In the genomic region with DNA sequence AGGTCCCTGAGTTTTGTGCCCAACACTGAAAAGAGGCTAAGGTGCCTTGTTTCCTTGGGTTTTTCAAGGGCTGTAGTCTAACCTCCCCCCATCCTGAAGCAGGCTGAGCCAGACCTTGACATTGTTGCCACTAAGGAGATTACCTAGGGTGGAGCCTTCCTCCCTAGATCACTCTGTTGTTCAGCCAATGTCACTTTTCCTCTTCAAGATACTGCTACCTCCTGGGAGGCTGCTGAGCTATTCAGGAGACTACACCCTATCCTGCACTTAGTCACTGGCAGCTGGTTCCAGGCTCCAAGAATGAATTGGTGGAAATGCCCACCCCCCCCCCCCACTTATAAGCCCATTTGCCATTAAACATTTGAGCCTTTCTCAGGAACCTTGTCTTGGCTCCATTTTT, we compare ENCODE assay signal across 16 mouse cellular contexts. TPM values are rescaled to one million over a fixed set of nuclear protein-coding genes. Genes with fewer than 3 reads are reported as not detected.
DNase-seq lines count a peak whose midpoint lies in the region; ATAC-seq lines count a peak whose summit lies in the region.
"Had no signal": no experiment of that assay in that cellular context is flagged by ENCODE, and none has a peak within 500 bp of the region (broad histone marks: within the 10 kb centered on the region; RNA-seq: fewer than 3 reads in every experiment).

No protein-coding gene starts in this region.

- DNase-seq in kidney, adult 8-10 months, result peak; percentile 8 to 43
- peak; percentile 83 for DNase-seq in R1 (ENCODE audit: low read depth, low spot score)
- peak; percentile 59 to 87 for DNase-seq in heart, adult 9 months (ENCODE audit: low spot score in 2 of 2)
- peak; percentile 27 for DNase-seq in kidney, postnatal 14 days
- no peak for DNase-seq in embryonic facial prominence, embryonic 10.5 days (ENCODE audit: low spot score)
- DNase-seq in right cerebral cortex, postnatal 36 days (ENCODE audit: low spot score in 2 of 2), result no peak
- DNase-seq: cerebellum, adult 8-10 months; gastrocnemius, postnatal 14 days; spleen, adult 18-20 months had no signal

- no peaks in the 10 kb centered on the region for H3K9me3 ChIP-seq in kidney, embryonic 16.5 days (ENCODE audit: low read length)
- no peaks in the 10 kb centered on the region for H3K9me3 ChIP-seq in embryonic facial prominence, embryonic 10.5 days
- H3K9me3 ChIP-seq in intestine, embryonic 16.5 days (ENCODE audit: control insufficient read depth, low read length), result no peaks in the 10 kb centered on the region
- H3K9me3 ChIP-seq: embryonic facial prominence, embryonic 13.5 days; forebrain, embryonic 12.5 days; limb, embryonic 15.5 days had no signal

- no peak overlapping the region for H3K4me3 ChIP-seq in kidney, embryonic 16.5 days (ENCODE audit: low read length)
- no peak overlapping the region for H3K4me3 ChIP-seq in embryonic facial prominence, embryonic 10.5 days
- no peak overlapping the region for H3K4me3 ChIP-seq in intestine, embryonic 16.5 days (ENCODE audit: low read length)
- H3K4me3 ChIP-seq: embryonic facial prominence, embryonic 13.5 days; forebrain, embryonic 12.5 days; limb, embryonic 15.5 days had no signal

- no peaks in the 10 kb centered on the region for H3K27me3 ChIP-seq in kidney, embryonic 16.5 days (ENCODE audit: insufficient read depth, low read length)
- H3K27me3 ChIP-seq in embryonic facial prominence, embryonic 10.5 days (replicated peaks; ENCODE audit: low read depth, poor library complexity, severe bottlenecking), result no peaks in the 10 kb centered on the region
- no peaks in the 10 kb centered on the region for H3K27me3 ChIP-seq in intestine, embryonic 16.5 days (replicated peaks; ENCODE audit: control insufficient read depth, insufficient read depth, low read length)
- H3K27me3 ChIP-seq: embryonic facial prominence, embryonic 13.5 days; forebrain, embryonic 12.5 days; limb, embryonic 15.5 days; Patski had no signal

- ATAC-seq in kidney, embryonic 16.5 days (ENCODE audit: low FRiP score, low TSS enrichment), result no peak
- no peak for ATAC-seq in intestine, embryonic 16.5 days
- ATAC-seq: hindbrain, postnatal 0 days; Patski had no signal

- no peaks in the 10 kb centered on the region for H3K36me3 ChIP-seq in kidney, embryonic 16.5 days (ENCODE audit: insufficient read depth, low read length)
- no peaks in the 10 kb centered on the region for H3K36me3 ChIP-seq in embryonic facial prominence, embryonic 10.5 days (replicated peaks)
- no peaks in the 10 kb centered on the region for H3K36me3 ChIP-seq in intestine, embryonic 16.5 days (ENCODE audit: control insufficient read depth, insufficient read depth, low read length)
- H3K36me3 ChIP-seq: embryonic facial prominence, embryonic 13.5 days; forebrain, embryonic 12.5 days; limb, embryonic 15.5 days had no signal

- H3K9ac ChIP-seq in kidney, embryonic 16.5 days (replicated peaks; ENCODE audit: low read length), result no peak overlapping the region
- H3K9ac ChIP-seq in intestine, embryonic 16.5 days (ENCODE audit: low read depth, low read length), result no peak overlapping the region
- H3K9ac ChIP-seq: embryonic facial prominence, embryonic 13.5 days; forebrain, embryonic 12.5 days; limb, embryonic 15.5 days had no signal

- no peak overlapping the region for H3K27ac ChIP-seq in kidney, embryonic 16.5 days (ENCODE audit: low read length)
- no peak overlapping the region for H3K27ac ChIP-seq in embryonic facial prominence, embryonic 10.5 days (replicated peaks)
- no peak overlapping the region for H3K27ac ChIP-seq in intestine, embryonic 16.5 days (ENCODE audit: low read length)
- H3K27ac ChIP-seq: embryonic facial prominence, embryonic 13.5 days; forebrain, embryonic 12.5 days; hindbrain, postnatal 0 days; limb, embryonic 15.5 days had no signal

- no peaks in the 10 kb centered on the region for H3K4me1 ChIP-seq in kidney, embryonic 16.5 days (ENCODE audit: insufficient read depth, low read length)
- no peaks in the 10 kb centered on the region for H3K4me1 ChIP-seq in embryonic facial prominence, embryonic 10.5 days
- H3K4me1 ChIP-seq in intestine, embryonic 16.5 days (ENCODE audit: control insufficient read depth, insufficient read depth, low read length), result no peaks in the 10 kb centered on the region
- H3K4me1 ChIP-seq: embryonic facial prominence, embryonic 13.5 days; forebrain, embryonic 12.5 days; limb, embryonic 15.5 days had no signal

- H3K4me2 ChIP-seq in kidney, embryonic 16.5 days (replicated peaks; ENCODE audit: low read depth, low read length), result no peak overlapping the region
- no peak overlapping the region for H3K4me2 ChIP-seq in intestine, embryonic 16.5 days (ENCODE audit: low read depth, low read length)
- H3K4me2 ChIP-seq: embryonic facial prominence, embryonic 13.5 days; forebrain, embryonic 12.5 days; limb, embryonic 15.5 days had no signal

RNA-seq across cellular contexts. Expression of a gene that starts 7.1 kb away (rescaled TPM):
- polyA plus RNA-seq in kidney, embryonic 16.5 days (2015; fragmentation: Nextera tagmentation; extraction: Ambion mirVana), result 0.37 and 0.86 TPM in 2 replicates
- 0.21 and 0.40 TPM in 2 replicates for polyA plus RNA-seq in embryonic facial prominence, embryonic 10.5 days (2016; fragmentation: Nextera tagmentation; extraction: Ambion mirVana)
- polyA plus RNA-seq in intestine, embryonic 16.5 days (2015; fragmentation: Nextera tagmentation; extraction: Ambion mirVana), result 1.2 and 1.5 TPM in 2 replicates

RNA-seq across cellular contexts. Expression of a gene that starts 7.1 kb away (rescaled TPM):
- 0.54 and 0.59 TPM in 2 replicates for polyA plus RNA-seq in kidney, embryonic 16.5 days (2015; fragmentation: Nextera tagmentation; extraction: Ambion mirVana)
- polyA plus RNA-seq in embryonic facial prominence, embryonic 10.5 days (2016; fragmentation: Nextera tagmentation; extraction: Ambion mirVana), result 0.29 and 0.70 TPM in 2 replicates
- polyA plus RNA-seq in intestine, embryonic 16.5 days (2015; fragmentation: Nextera tagmentation; extraction: Ambion mirVana), result 2.2 and 2.3 TPM in 2 replicates
- polyA plus RNA-seq: embryonic facial prominence, embryonic 13.5 days had no signal

RNA-seq across cellular contexts. Expression of a gene that starts 7.1 kb away (rescaled TPM):
- 2.3 and 2.9 TPM in 2 replicates for polyA plus RNA-seq in kidney, embryonic 16.5 days (2015; fragmentation: Nextera tagmentation; extraction: Ambion mirVana)
- 0.77 and 0.85 TPM in 2 replicates for polyA plus RNA-seq in embryonic facial prominence, embryonic 10.5 days (2016; fragmentation: Nextera tagmentation; extraction: Ambion mirVana)
- 1.9 and 2.6 TPM in 2 replicates for polyA plus RNA-seq in intestine, embryonic 16.5 days (2015; fragmentation: Nextera tagmentation; extraction: Ambion mirVana)

Comparison
In these comparisons a context has a peak if more than half of its experiments do, and no peak if none do; other contexts are left out.
1. DNase-seq: peak in kidney, adult 8-10 months (2 of 2), R1 (single experiment), heart, adult 9 months (2 of 2) and kidney, postnatal 14 days (single experiment); none in embryonic facial prominence, embryonic 10.5 days (single experiment) and right cerebral cortex, postnatal 36 days (0 of 2).